Mouse (Mus musculus): ENCODE results near the gene Pdgfa.
A peak's percentile ranks its signal among the peaks of the same experiment; 100 is the strongest.

GRCm38 (mm10) chr5:138956427-138956833 lies 40.7 kb downstream of the Pdgfa start:
- TF ChIP-seq POLR2A (IDR thresholded peaks at IDR 0.05; ENCODE audit: insufficient read length, low read depth) (no peak), MYOD1 (IDR thresholded peaks at IDR 0.05; ENCODE audit: control insufficient read depth in 1 of 3, insufficient read length in 2 of 3, low read depth in 2 of 3) (peak in 2 of 3 experiments; percentile 49 to 64), E2F4 (IDR thresholded peaks at IDR 0.05; ENCODE audit: insufficient read depth) (no peak), USF1 (IDR thresholded peaks at IDR 0.05; ENCODE audit: low read depth) (no peak), MAX (IDR thresholded peaks at IDR 0.05; ENCODE audit: low read depth) (no peak), TCF12 (IDR thresholded peaks at IDR 0.05; ENCODE audit: insufficient read depth, poor library complexity, severe bottlenecking) (no peak), REST (IDR thresholded peaks at IDR 0.05; ENCODE audit: insufficient read depth, insufficient read length) (no peak), CEBPB (IDR thresholded peaks at IDR 0.05; ENCODE audit: insufficient read depth, poor library complexity, severe bottlenecking) (no peak), SRF (IDR thresholded peaks at IDR 0.05; ENCODE audit: control insufficient read depth, insufficient read length, low read depth) (no peak), TCF3 (IDR thresholded peaks at IDR 0.05; ENCODE audit: insufficient read length, low read depth) (no peak)
